Mouse (Mus musculus) adipocyte (in vitro differentiated cells): ENCODE results near the gene Gm20696.

Source experiments
- DNase-seq: peaks from one replicate; pipeline ENCODE4 v3.0.0-alpha.2; 2016; ENCODE audit warnings: low spot score

Gm20696 gene

DNA sequence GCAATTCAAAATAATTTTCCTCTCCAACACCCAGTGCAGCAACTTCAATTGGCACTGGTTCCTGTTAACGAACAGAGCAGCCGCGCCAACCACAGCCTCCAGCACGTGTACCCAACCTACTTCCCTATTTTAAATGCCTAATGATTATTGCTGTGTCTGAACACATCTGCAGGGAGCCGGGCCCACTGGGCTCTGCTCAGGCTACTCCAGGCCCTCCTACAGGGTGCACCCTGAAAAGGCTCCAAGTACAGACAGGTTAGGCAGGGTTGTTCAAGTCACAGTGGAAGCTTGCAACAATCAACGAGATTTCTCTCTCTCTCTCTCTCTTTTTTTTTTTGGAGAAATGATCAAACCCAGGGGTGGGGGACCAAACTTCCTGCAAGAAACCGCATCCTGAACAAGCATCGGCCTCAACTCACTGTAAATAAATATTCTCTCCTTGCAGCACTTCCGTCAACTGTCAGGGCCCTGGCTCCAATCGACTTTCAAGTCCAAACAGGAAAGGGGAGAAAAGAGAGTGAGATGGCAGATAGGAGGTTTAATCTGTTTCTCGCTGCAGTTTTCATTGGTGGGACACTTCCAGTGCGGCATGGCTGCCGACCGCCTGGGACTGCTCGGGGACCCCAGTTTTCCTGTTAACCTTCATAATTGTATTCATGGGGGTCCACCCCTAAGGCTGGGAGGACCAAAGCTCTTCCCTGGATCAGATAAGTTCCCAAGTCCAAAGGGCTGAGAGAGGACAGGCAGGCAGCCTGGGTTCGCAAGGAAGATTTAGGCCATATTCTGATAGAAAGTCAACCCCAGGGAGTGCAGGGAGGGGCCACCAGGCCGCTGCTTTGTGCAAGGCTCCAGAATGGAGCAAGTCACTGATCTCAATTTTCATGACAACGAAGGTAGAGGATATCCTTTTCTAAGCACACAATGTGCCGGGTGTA, 277.6 kb downstream of the Gm20696 start:
- no peak for DNase-seq

- no peak for DNase-seq
Measured at GRCm38 (mm10) chr6:99388023-99388422, 278.6 kb downstream of the Gm20696 start.

DNA sequence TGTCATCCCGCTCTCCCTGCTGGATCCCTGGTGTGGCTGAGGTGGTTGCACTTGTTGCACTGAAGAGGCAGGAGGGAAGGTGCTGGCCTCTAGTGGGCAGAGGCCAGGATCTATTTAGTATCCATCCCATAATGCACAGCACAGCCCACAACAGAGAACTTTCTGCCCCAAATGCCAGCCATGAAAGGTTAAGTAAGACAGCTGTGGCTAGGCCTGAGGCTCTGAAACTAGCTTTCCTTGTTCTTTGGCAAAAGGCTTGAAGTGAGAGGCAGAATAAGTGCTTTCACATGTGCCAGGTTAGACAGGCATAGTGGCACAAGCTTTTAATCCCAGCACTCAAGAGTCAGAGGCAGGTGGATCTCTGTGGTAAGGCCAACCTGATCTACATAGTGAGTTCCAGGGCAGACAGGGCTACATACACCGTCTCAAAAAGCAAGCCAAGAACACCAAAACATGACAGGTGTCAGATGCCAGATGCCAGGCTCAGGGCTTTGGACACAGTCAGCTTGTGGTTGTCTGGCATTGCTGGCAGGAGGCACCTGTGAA, 281.5 kb downstream of the Gm20696 start:
- DNase-seq: peak; percentile 49

DNA sequence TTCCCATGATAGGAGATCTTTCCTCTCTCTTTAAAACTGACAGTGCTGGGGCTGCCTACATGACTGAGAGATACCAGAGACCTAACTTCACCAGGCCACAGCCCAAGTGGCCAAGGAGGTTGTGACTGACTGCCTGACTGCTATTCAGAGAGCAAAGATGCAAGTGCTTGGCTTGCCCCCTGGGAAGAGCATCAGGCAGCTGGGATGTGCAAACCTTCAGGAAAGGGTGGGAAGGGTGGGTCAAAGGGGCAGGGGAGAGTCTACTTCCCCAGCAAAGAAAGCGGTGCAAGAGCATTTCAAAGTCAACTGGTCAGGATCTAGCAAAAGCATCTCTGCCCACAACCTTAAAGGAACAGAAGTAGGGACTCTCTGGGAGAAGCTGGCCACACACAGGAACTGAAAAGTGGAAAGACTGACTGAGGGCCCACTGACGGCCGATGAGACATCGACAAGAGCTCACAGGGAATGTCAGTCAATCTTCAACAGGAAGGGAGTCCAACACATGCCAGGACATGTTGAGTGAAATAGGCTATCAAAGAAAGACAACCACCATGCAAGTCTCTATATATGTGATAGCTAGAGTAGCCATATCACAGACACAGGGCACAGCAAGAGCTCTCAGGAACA, 282.6 kb downstream of the Gm20696 start:
- no peak for DNase-seq

- DNase-seq: no peak
Measured at GRCm38 (mm10) chr6:99380146-99380545, 286.5 kb downstream of the Gm20696 start.

DNA sequence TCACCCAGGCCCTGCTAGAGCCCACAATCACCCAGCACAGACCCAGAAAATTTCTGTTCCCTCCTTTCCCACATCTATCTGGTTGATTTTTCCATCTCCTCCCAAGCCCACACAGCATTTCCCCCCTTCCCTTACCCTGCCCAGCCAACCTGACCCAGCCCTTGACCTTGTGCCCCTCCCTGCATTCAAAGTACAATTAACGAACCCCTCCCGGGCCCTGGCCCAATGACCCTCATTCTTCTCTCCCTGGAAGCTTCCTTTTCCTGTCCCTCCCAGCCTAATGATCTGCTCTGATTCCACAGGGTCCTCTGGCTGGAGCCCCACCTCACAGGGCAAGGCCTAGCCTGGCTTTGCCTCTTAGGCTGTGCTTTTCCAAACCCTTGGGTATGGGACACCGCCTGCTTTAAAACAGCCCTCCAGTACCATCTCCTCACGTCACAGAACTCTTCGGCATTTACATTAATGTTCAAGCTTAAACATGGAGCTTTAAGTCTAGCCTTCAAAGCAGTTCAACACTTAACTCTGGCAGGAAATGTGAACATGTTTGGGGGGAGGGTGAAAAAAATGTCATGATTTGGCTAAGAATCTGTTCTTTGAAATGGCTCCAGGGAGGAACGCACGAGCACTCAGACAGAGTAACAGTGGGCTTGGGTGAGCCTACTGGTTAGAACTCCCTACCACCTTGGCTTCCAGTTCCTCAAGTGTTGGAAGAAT, 287.4 kb downstream of the Gm20696 start:
- DNase-seq: no peak

- DNase-seq: no peak
Measured at GRCm38 (mm10) chr6:99377716-99378115, 288.9 kb downstream of the Gm20696 start.

GRCm38 (mm10) chr6:99377131-99377530, 289.5 kb downstream of the Gm20696 start:
- no peak for DNase-seq

- no peak for DNase-seq
Measured at GRCm38 (mm10) chr6:99376721-99377120, 289.9 kb downstream of the Gm20696 start.

- DNase-seq: no peak
Measured at GRCm38 (mm10) chr6:99375865-99376264, 290.7 kb downstream of the Gm20696 start.

DNA sequence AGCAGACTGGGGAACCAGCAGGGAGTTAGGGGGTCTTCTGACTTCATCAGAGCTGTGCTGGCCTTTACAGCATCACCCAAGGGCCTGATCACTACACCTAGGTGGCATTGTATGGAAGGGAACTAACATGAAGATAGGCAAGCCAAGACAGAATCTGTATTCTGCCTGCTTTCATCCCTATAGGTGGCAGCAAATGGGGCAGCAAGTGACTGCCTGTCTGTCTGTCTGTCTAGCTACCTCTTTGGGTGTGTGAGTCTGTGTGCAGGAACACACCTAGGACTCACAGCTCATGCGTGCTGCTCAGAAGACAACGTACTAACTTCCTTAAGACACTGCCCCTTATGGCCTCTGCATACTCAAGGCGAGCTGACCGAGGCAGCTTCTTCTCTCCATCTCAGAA, 291.2 kb downstream of the Gm20696 start:
- no peak for DNase-seq

- no peak for DNase-seq
Measured at GRCm38 (mm10) chr6:99374448-99375271, 291.9 kb downstream of the Gm20696 start.

- no peak for DNase-seq
Measured at GRCm38 (mm10) chr6:99372427-99372826, 294.2 kb downstream of the Gm20696 start.

DNA sequence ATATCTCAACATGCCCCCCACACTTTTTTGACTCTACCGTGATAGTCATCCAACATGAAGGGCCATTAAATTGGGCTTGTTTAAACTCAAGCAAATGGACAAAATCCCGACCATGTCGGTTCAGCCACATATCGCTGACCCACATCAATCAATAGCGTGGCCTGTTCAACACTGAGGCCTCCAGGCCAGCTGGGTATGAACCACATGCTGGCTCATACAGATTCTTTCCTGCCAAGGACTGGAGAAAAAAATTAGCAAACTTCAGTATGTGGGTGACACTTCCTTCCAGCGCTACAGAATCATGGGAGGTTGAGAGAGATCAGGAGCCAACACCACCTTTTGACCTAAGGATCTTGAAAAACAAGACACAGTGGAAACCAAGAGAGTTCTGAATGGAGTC, 294.6 kb downstream of the Gm20696 start:
- peak; percentile 41 for DNase-seq

DNA sequence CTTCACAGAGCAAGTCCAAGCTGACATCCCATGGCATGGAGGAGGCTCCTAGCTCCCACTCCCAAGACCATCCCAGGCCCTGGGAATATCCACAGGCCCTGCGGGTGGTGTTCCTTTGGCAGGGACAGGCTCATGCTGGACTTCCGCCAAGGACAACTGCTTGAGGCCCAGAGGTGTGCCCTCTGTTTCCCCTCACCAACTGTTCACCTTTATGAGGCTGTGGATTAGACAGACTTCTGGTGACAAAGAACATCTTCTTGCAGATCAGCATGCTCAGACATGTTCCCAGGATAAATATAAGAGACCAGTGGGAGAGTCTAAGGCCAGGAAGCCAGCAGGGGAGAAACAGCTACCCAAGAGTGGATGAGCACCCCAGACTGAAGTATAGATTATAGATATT, 296.7 kb downstream of the Gm20696 start:
- no peak for DNase-seq

GRCm38 (mm10) chr6:99369156-99369555, 297.4 kb downstream of the Gm20696 start:
- DNase-seq: no peak

GRCm38 (mm10) chr6:99368118-99368753, 298.4 kb downstream of the Gm20696 start:
- DNase-seq: no peak

DNA sequence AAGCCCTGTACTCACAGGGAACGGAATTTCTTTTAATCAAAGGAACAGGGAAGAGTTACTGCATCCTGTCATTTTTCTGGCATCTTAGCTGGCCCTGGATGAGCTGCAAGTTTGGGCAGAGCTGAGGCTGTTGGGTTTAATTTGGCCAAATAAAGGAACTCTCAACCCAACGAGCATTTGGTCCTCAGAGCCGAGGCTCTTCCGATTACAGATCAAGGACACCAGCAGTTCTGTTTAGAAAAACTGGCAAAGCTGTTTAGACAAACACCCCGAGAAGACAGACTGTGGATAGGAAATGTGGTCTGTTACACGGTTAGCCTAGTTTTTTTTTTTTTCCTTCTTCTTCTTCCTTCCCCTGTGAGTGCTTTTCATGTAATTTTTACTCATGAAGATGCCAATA, 302.1 kb downstream of the Gm20696 start:
- DNase-seq: no peak

DNA sequence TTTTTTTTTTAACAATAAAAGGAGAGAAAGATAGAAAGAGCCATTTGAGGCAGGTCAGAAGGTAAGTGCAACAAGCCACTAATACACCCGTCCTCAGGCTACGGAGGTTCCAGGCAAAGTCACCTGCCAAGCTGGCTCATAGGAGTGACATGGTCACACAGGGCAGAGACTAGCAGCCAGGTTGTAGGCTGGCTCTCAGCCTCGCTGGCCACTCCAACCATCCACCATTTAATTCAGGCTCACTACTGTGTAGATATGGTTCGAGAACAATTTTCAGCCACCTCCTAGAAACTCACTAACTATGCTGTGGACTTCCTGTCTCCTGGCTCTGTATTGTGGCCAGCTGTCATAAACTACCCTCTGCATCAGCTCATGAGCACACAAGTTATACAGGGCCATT, 306.0 kb downstream of the Gm20696 start:
- no peak for DNase-seq

GRCm38 (mm10) chr6:99359765-99360499, 306.7 kb downstream of the Gm20696 start:
- DNase-seq: no peak
